Mouse (Mus musculus): ENCODE measurements around the gene Map3k20. TPM values are rescaled to one million over a fixed set of nuclear protein-coding genes. Genes with fewer than 3 reads are reported as not detected.

The Map3k20 gene
- polyA plus RNA-seq, 1 experiment from 2014 or later, result 22.3 TPM

GRCm38 (mm10) chr2:72336840-72337239 is 51.4 kb downstream of the Map3k20 start:
- 86% methylated on average over 3 of the region's 3 CpGs for WGBS
- DNase-seq (ENCODE audit: low spot score) (no peak), ATAC-seq (replicated peaks; ENCODE audit: low FRiP score, low TSS enrichment, low read depth) (no peak)
- Histone ChIP-seq H3K36me3 (ENCODE audit: control insufficient read depth, insufficient read depth, low read length) (no peaks in the 10 kb centered on the region), H3K9me3 (ENCODE audit: control insufficient read depth, low read length) (no peaks in the 10 kb centered on the region), H3K9ac (ENCODE audit: low read length) (no peak overlapping the region), H3K27me3 (replicated peaks; ENCODE audit: control insufficient read depth, insufficient read depth, low read length) (no peaks in the 10 kb centered on the region), H3K4me2 (ENCODE audit: low read length) (no peak overlapping the region), H3K4me1 (replicated peaks; ENCODE audit: control insufficient read depth, insufficient read depth, low read length) (no peaks in the 10 kb centered on the region), H3K27ac (ENCODE audit: low read depth) (no peak overlapping the region), H3K4me3 (ENCODE audit: low read depth, low read length) (no peak overlapping the region)

DNA sequence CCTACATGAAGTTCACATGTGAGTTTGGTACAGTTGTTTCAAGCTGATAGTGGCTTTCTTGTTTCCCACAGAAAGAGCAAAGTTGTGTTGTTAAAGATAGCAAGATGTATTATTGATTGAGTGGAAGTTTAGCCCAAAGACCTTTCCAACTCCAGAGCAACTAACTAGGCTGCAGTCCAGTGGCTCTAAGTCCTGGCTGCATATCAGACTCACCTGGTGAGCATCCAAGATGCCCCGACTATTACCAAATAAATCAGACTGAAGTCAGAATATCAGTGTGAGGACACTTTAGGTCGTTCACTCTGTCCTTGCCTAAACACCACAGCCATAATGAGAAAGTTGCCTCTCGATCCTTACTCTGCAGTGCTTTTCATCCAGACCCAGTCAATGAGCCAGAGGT is 59.8 kb downstream of the Map3k20 start:
- Histone ChIP-seq H3K36me3 (ENCODE audit: control insufficient read depth, insufficient read depth, low read length) (no peaks in the 10 kb centered on the region), H3K9me3 (ENCODE audit: control insufficient read depth, low read length) (no peaks in the 10 kb centered on the region), H3K4me1 (replicated peaks; ENCODE audit: control insufficient read depth, insufficient read depth, low read length) (no peaks in the 10 kb centered on the region), H3K9ac (ENCODE audit: low read length) (no peak overlapping the region), H3K4me3 (ENCODE audit: low read depth, low read length) (no peak overlapping the region), H3K4me2 (ENCODE audit: low read length) (no peak overlapping the region), H3K27ac (ENCODE audit: low read depth) (no peak overlapping the region), H3K27me3 (replicated peaks; ENCODE audit: control insufficient read depth, insufficient read depth, low read length) (no peaks in the 10 kb centered on the region)
- ATAC-seq (replicated peaks; ENCODE audit: low FRiP score, low TSS enrichment, low read depth) (no peak), DNase-seq (ENCODE audit: low spot score) (no peak)
- 86% methylated on average over 3 of the region's 3 CpGs for WGBS

DNA sequence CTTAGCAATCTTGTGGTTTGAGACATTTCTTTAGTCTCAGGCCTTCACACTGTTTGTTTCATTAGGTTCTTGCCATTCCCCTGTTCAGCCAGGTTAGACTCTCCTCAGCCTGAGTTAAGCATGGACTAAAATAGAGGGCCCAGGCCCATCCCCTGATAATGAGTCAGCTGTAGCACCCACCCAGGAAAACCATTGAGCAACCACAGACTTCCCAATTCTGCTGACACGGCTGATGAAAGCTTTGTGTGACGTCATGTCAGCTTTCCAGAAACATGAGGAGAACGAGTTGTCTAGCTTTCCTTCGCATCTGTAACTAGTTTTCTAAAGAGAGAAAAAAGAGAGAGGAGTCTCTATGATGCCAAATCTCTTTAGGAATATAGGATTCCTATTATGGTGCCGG is 65.9 kb downstream of the Map3k20 start:
- Histone ChIP-seq H3K4me3 (ENCODE audit: low read depth, low read length) (no peak overlapping the region), H3K9me3 (ENCODE audit: control insufficient read depth, low read length) (no peaks in the 10 kb centered on the region), H3K4me1 (replicated peaks; ENCODE audit: control insufficient read depth, insufficient read depth, low read length) (no peaks in the 10 kb centered on the region), H3K9ac (ENCODE audit: low read length) (no peak overlapping the region), H3K27ac (ENCODE audit: low read depth) (no peak overlapping the region), H3K36me3 (ENCODE audit: control insufficient read depth, insufficient read depth, low read length) (no peaks in the 10 kb centered on the region), H3K27me3 (replicated peaks; ENCODE audit: control insufficient read depth, insufficient read depth, low read length) (no peaks in the 10 kb centered on the region), H3K4me2 (ENCODE audit: low read length) (no peak overlapping the region)
- DNase-seq (ENCODE audit: low spot score) (no peak), ATAC-seq (replicated peaks; ENCODE audit: low FRiP score, low TSS enrichment, low read depth) (no peak)
- WGBS, result 87% methylated on average over 5 of the region's 5 CpGs

DNA sequence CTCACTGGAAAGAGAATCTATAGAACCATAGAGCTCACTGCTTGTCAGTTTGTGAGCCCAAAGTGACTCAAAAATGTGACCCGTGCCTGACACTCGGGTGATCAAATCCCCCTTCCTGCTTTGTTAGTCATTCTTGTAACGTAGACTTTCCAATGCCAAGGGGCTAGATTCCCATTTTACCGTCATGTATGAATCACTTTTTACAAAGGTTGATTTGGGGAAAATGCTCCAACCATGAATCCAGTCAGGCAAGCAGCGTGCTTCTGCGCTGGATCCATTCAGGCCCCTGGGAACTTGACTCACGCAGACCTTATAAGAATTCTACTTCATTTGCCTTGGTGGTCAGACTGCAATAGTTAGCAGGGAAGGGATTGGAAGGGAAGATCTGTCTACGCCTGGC is 66.3 kb downstream of the Map3k20 start:
- Histone ChIP-seq H3K36me3 (ENCODE audit: control insufficient read depth, insufficient read depth, low read length) (no peaks in the 10 kb centered on the region), H3K4me1 (replicated peaks; ENCODE audit: control insufficient read depth, insufficient read depth, low read length) (no peaks in the 10 kb centered on the region), H3K27me3 (replicated peaks; ENCODE audit: control insufficient read depth, insufficient read depth, low read length) (no peaks in the 10 kb centered on the region), H3K27ac (ENCODE audit: low read depth) (no peak overlapping the region), H3K4me3 (ENCODE audit: low read depth, low read length) (no peak overlapping the region), H3K4me2 (ENCODE audit: low read length) (no peak overlapping the region), H3K9ac (ENCODE audit: low read length) (no peak overlapping the region), H3K9me3 (ENCODE audit: control insufficient read depth, low read length) (no peaks in the 10 kb centered on the region)
- ATAC-seq (replicated peaks; ENCODE audit: low FRiP score, low TSS enrichment, low read depth) (no peak), DNase-seq (ENCODE audit: low spot score) (no peak)
- 95% methylated on average over 8 of the region's 8 CpGs for WGBS

GRCm38 (mm10) chr2:72352756-72353155 is 67.3 kb downstream of the Map3k20 start:
- H3K27me3 ChIP-seq (replicated peaks; ENCODE audit: control insufficient read depth, insufficient read depth, low read length), result no peaks in the 10 kb centered on the region
- H3K9me3 ChIP-seq (ENCODE audit: control insufficient read depth, low read length), result no peaks in the 10 kb centered on the region
- DNase-seq (ENCODE audit: low spot score) (no peak), ATAC-seq (replicated peaks; ENCODE audit: low FRiP score, low TSS enrichment, low read depth) (no peak)
- no peaks in the 10 kb centered on the region for H3K36me3 ChIP-seq (ENCODE audit: control insufficient read depth, insufficient read depth, low read length)
- no peak overlapping the region for H3K27ac ChIP-seq (ENCODE audit: low read depth)
- H3K9ac ChIP-seq (ENCODE audit: low read length), result no peak overlapping the region
- H3K4me1 ChIP-seq (replicated peaks; ENCODE audit: control insufficient read depth, insufficient read depth, low read length), result no peaks in the 10 kb centered on the region
- no peak overlapping the region for H3K4me2 ChIP-seq (ENCODE audit: low read length)
- no peak overlapping the region for H3K4me3 ChIP-seq (ENCODE audit: low read depth, low read length)

DNA sequence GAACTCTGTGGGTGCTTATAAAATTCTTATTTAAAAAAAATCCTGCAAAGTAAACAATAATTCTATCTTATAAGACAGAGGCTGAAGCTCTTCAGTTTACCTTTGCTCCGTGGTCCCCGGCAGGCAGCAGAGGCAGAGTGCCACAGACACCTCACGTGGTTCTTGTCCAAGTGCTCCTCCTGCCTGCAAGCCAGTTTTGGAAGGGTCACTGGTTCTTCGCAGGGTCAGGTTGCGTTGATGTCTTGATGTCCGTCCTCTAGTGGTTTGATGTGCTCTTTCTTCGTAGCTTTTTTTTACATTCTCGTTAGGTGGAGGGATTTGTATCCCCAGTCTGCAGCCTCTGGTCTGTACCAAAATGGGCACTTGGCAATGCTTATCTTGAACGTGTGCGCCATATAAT is 71.0 kb downstream of the Map3k20 start:
- H3K4me2 ChIP-seq (ENCODE audit: low read length), result no peak overlapping the region
- no peaks in the 10 kb centered on the region for H3K27me3 ChIP-seq (replicated peaks; ENCODE audit: control insufficient read depth, insufficient read depth, low read length)
- H3K4me3 ChIP-seq (ENCODE audit: low read depth, low read length), result no peak overlapping the region
- H3K27ac ChIP-seq (ENCODE audit: low read depth), result no peak overlapping the region
- DNase-seq (ENCODE audit: low spot score), result no peak
- H3K4me1 ChIP-seq (replicated peaks; ENCODE audit: control insufficient read depth, insufficient read depth, low read length), result no peaks in the 10 kb centered on the region
- no peak for ATAC-seq (replicated peaks; ENCODE audit: low FRiP score, low TSS enrichment, low read depth)
- no peaks in the 10 kb centered on the region for H3K9me3 ChIP-seq (ENCODE audit: control insufficient read depth, low read length)
- no peaks in the 10 kb centered on the region for H3K36me3 ChIP-seq (ENCODE audit: control insufficient read depth, insufficient read depth, low read length)
- 85% methylated on average over 10 of the region's 10 CpGs for WGBS
- no peak overlapping the region for H3K9ac ChIP-seq (ENCODE audit: low read length)

GRCm38 (mm10) chr2:72361572-72361971 is 76.1 kb downstream of the Map3k20 start:
- DNase-seq (ENCODE audit: low spot score), result no peak
- H3K4me2 ChIP-seq (ENCODE audit: low read length), result no peak overlapping the region
- no peaks in the 10 kb centered on the region for H3K9me3 ChIP-seq (ENCODE audit: control insufficient read depth, low read length)
- no peaks in the 10 kb centered on the region for H3K27me3 ChIP-seq (replicated peaks; ENCODE audit: control insufficient read depth, insufficient read depth, low read length)
- WGBS, result 83% methylated on average over 3 of the region's 3 CpGs
- ATAC-seq (replicated peaks; ENCODE audit: low FRiP score, low TSS enrichment, low read depth), result no peak
- H3K36me3 ChIP-seq (ENCODE audit: control insufficient read depth, insufficient read depth, low read length), result no peaks in the 10 kb centered on the region
- no peak overlapping the region for H3K4me3 ChIP-seq (ENCODE audit: low read depth, low read length)
- 0 out of 2 replicates have a peak, but pooled peaks cover 6% of the 10 kb centered on the region for H3K4me1 ChIP-seq (replicated peaks; ENCODE audit: control insufficient read depth, insufficient read depth, low read length)
- H3K27ac ChIP-seq (ENCODE audit: low read depth), result no peak overlapping the region
- H3K9ac ChIP-seq (ENCODE audit: low read length), result no peak overlapping the region

GRCm38 (mm10) chr2:72363449-72363848 is 78.0 kb downstream of the Map3k20 start:
- Histone ChIP-seq H3K36me3 (ENCODE audit: control insufficient read depth, insufficient read depth, low read length) (peaks cover 6% of the 10 kb centered on the region; the same call in 1 of the 2 replicates), H3K4me1 (replicated peaks; ENCODE audit: control insufficient read depth, insufficient read depth, low read length) (0 out of 2 replicates have a peak, but pooled peaks cover 6% of the 10 kb centered on the region), H3K27ac (ENCODE audit: low read depth) (no peak overlapping the region), H3K9me3 (ENCODE audit: control insufficient read depth, low read length) (no peaks in the 10 kb centered on the region), H3K27me3 (replicated peaks; ENCODE audit: control insufficient read depth, insufficient read depth, low read length) (no peaks in the 10 kb centered on the region), H3K9ac (ENCODE audit: low read length) (no peak overlapping the region), H3K4me3 (ENCODE audit: low read depth, low read length) (no peak overlapping the region), H3K4me2 (ENCODE audit: low read length) (no peak overlapping the region)
- WGBS, result 95% methylated on average over 1 of the region's 1 CpGs
- DNase-seq (ENCODE audit: low spot score) (no peak), ATAC-seq (replicated peaks; ENCODE audit: low FRiP score, low TSS enrichment, low read depth) (no peak)

GRCm38 (mm10) chr2:72365930-72366329 is 80.5 kb downstream of the Map3k20 start:
- Histone ChIP-seq H3K4me2 (ENCODE audit: low read length) (no peak overlapping the region), H3K27me3 (replicated peaks; ENCODE audit: control insufficient read depth, insufficient read depth, low read length) (no peaks in the 10 kb centered on the region), H3K9ac (ENCODE audit: low read length) (no peak overlapping the region), H3K36me3 (ENCODE audit: control insufficient read depth, insufficient read depth, low read length) (peaks cover 6% of the 10 kb centered on the region; the same call in 1 of the 2 replicates), H3K4me1 (replicated peaks; ENCODE audit: control insufficient read depth, insufficient read depth, low read length) (peaks cover 14% of the 10 kb centered on the region), H3K4me3 (ENCODE audit: low read depth, low read length) (no peak overlapping the region), H3K27ac (ENCODE audit: low read depth) (no peak overlapping the region), H3K9me3 (ENCODE audit: control insufficient read depth, low read length) (no peaks in the 10 kb centered on the region)
- DNase-seq (ENCODE audit: low spot score), result no peak
- ATAC-seq (replicated peaks; ENCODE audit: low FRiP score, low TSS enrichment, low read depth), result no peak
- 34% methylated on average over 7 of the region's 7 CpGs for WGBS
